Mouse (Mus musculus): ENCODE measurements around the gene Psmc3.
A peak's percentile ranks its signal among the peaks of the same experiment; 100 is the strongest.

Psmc3 gene

GRCm38 (mm10) chr2:91058435-91058834 lies 4.6 kb downstream of the Psmc3 start:
- DNase-seq: no peak

GRCm38 (mm10) chr2:91059376-91059775 lies 5.6 kb downstream of the Psmc3 start:
- no peak for DNase-seq

GRCm38 (mm10) chr2:91060544-91061355 lies 6.9 kb downstream of the Psmc3 start:
- DNase-seq: peak; percentile 51

- peak; percentile 58 for DNase-seq
Observed at GRCm38 (mm10) chr2:91061849-91062481, 8.2 kb downstream of the Psmc3 start.

GRCm38 (mm10) chr2:91062779-91063606 lies 9.2 kb downstream of the Psmc3 start:
- no peak for DNase-seq

- no peak for DNase-seq
Observed at GRCm38 (mm10) chr2:91064211-91064610, 10.4 kb downstream of the Psmc3 start.

GRCm38 (mm10) chr2:91065544-91065943 lies 11.7 kb downstream of the Psmc3 start:
- peak; percentile 53 for DNase-seq

- no peak for DNase-seq
Observed at GRCm38 (mm10) chr2:91066455-91066854, 12.6 kb downstream of the Psmc3 start.

- DNase-seq: no peak
Observed at GRCm38 (mm10) chr2:91068162-91068871, 14.5 kb downstream of the Psmc3 start.

GRCm38 (mm10) chr2:91068872-91069165 lies 15.0 kb downstream of the Psmc3 start:
- no peak for DNase-seq

GRCm38 (mm10) chr2:91069306-91070000 lies 15.6 kb downstream of the Psmc3 start:
- peak; percentile 42 for DNase-seq

GRCm38 (mm10) chr2:91070076-91070800 lies 16.4 kb downstream of the Psmc3 start, which contains the start of gene Slc39a13:
Gene Slc39a13 (minus strand): TSS chr2:91070417.
- peak; percentile 97 for DNase-seq

- DNase-seq: no peak
Observed at GRCm38 (mm10) chr2:91071059-91071458, 17.2 kb downstream of the Psmc3 start.

GRCm38 (mm10) chr2:91072092-91072491 lies 18.3 kb downstream of the Psmc3 start:
- no peak for DNase-seq

- no peak for DNase-seq
Observed at GRCm38 (mm10) chr2:91077957-91078313, 24.1 kb downstream of the Psmc3 start.

- DNase-seq: no peak
Observed at GRCm38 (mm10) chr2:91078314-91079025, 24.7 kb downstream of the Psmc3 start.

GRCm38 (mm10) chr2:91079026-91079384 lies 25.2 kb downstream of the Psmc3 start:
- no peak for DNase-seq

- no peak for DNase-seq
Observed at GRCm38 (mm10) chr2:91080784-91081513, 27.1 kb downstream of the Psmc3 start.

GRCm38 (mm10) chr2:91081775-91082695 lies 28.2 kb downstream of the Psmc3 start, which contains the start of gene Spi1:
Gene Spi1 (plus strand): TSS chr2:91082390.
- no peak for DNase-seq

Data from kidney, adult 18-20 months (tissue).